8 mouse cellular contexts compared by ENCODE assay signal in the genomic region with DNA sequence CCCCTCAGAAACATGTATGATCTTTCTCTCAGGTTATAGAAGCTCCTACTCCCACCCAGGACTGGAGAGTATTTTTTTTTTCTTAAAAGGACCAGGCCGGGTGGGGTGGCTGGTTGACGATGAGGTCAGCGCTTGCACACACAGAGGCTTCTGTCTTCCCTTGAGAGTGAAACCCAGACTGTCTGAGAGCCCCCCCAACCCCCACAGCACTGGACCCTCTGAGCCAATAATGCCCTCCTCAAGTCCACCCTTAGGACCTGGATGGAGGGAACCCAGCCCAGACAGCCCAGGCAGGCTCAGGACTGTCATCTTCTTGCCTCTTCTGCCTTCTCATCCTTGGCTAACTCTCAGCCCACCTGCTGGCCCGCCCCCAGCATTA. TPM values are rescaled to one million over a fixed set of nuclear protein-coding genes. Genes with fewer than 3 reads are reported as not detected.
A peak's percentile ranks its signal among the peaks of the same experiment; 100 is the strongest.
DNase-seq lines count a peak whose midpoint lies in the region; ATAC-seq and TF ChIP-seq lines count a peak whose summit lies in the region.

No protein-coding gene starts in this region.

- peak overlapping the region; percentile 99 for H3K27ac ChIP-seq in lung, embryonic 14.5 days (ENCODE audit: low read depth)
- peak overlapping the region; percentile 42; the same call in 1 of the 2 replicates for H3K27ac ChIP-seq in limb, embryonic 11.5 days (replicated peaks; ENCODE audit: low read depth, low read length)
- peak overlapping the region; percentile 87 for H3K27ac ChIP-seq in olfactory bulb, adult 2 months (ENCODE audit: insufficient read depth, low read depth, low read length)

- TF ChIP-seq POLR2A in olfactory bulb, adult 2 months (IDR thresholded peaks at IDR 0.05; ENCODE audit: insufficient read depth, low read depth, low read length) = no peak

- peak overlapping the region; percentile 95 for H3K9ac ChIP-seq in lung, embryonic 14.5 days
- peak overlapping the region; percentile 45 for H3K9ac ChIP-seq in limb, embryonic 11.5 days (ENCODE audit: low read length)

- peak overlapping the region; percentile 98 for H3K4me3 ChIP-seq in lung, embryonic 14.5 days (ENCODE audit: low read depth, low read length)
- H3K4me3 ChIP-seq in limb, embryonic 11.5 days (ENCODE audit: low read depth, low read length) = peak overlapping the region; percentile 99; the same call in 1 of the 2 replicates
- peak overlapping the region; percentile 87 for H3K4me3 ChIP-seq in olfactory bulb, adult 2 months (ENCODE audit: insufficient read depth, low read depth, low read length)

- peak; percentile 29 for DNase-seq in lung, embryonic 14.5 days
- no peak for DNase-seq in lung, postnatal 25 days (ENCODE audit: low spot score)
- peak; percentile 54 for DNase-seq in fibroblast of lung, adult 2 months (ENCODE audit: low read depth)
- no peak for DNase-seq in limb, embryonic 11.5 days (ENCODE audit: low spot score)
- no peak for DNase-seq in frontal cortex, postnatal 14 days (ENCODE audit: low spot score in 2 of 2)
- no peak for DNase-seq in layer of hippocampus, postnatal 10 days (ENCODE audit: low spot score in 2 of 2)
- DNase-seq in cerebellum, adult 8-10 months = no peak

- H3K4me2 ChIP-seq in lung, embryonic 14.5 days = peak overlapping the region; percentile 99
- H3K4me2 ChIP-seq in limb, embryonic 11.5 days (ENCODE audit: low read depth, severe bottlenecking) = peak overlapping the region; percentile 83

- no peaks in the 10 kb centered on the region for H3K9me3 ChIP-seq in lung, embryonic 14.5 days (ENCODE audit: low read depth, low read length)
- no peaks in the 10 kb centered on the region for H3K9me3 ChIP-seq in limb, embryonic 11.5 days (ENCODE audit: control insufficient read depth, low read length)

- no peaks in the 10 kb centered on the region for H3K27me3 ChIP-seq in lung, embryonic 14.5 days (ENCODE audit: insufficient read depth, low read length)
- H3K27me3 ChIP-seq in limb, embryonic 11.5 days (ENCODE audit: control insufficient read depth, insufficient read depth, low read length) = no peaks in the 10 kb centered on the region

- 35% methylated on average over 4 of the region's 4 CpGs for WGBS in lung, embryonic 14.5 days
- WGBS in limb, embryonic 11.5 days = 77% methylated on average over 4 of the region's 4 CpGs
- WGBS in olfactory bulb, adult 2 months = 2% methylated on average over 4 of the region's 4 CpGs

- ATAC-seq in lung, embryonic 14.5 days (ENCODE audit: insufficient read depth) = no peak
- ATAC-seq in limb, embryonic 11.5 days (ENCODE audit: insufficient number of reproducible peaks, low FRiP score, low TSS enrichment, low read depth) = no peak

- peaks cover 40% of the 10 kb centered on the region for H3K36me3 ChIP-seq in lung, embryonic 14.5 days (ENCODE audit: insufficient read depth)
- H3K36me3 ChIP-seq in limb, embryonic 11.5 days (ENCODE audit: control insufficient read depth, insufficient read depth, low read length) = peaks cover 11% of the 10 kb centered on the region

- H3K4me1 ChIP-seq in lung, embryonic 14.5 days (ENCODE audit: insufficient read depth) = peaks cover 20% of the 10 kb centered on the region
- H3K4me1 ChIP-seq in limb, embryonic 11.5 days (ENCODE audit: control insufficient read depth, insufficient read depth, low read length) = peaks cover 26% of the 10 kb centered on the region
- peaks cover 55% of the 10 kb centered on the region for H3K4me1 ChIP-seq in olfactory bulb, adult 2 months (ENCODE audit: control insufficient read depth, insufficient read depth, low read length)

- no peak for TF ChIP-seq CTCF in lung, embryonic 14.5 days (IDR thresholded peaks at IDR 0.05; ENCODE audit: low read depth)
- TF ChIP-seq CTCF in olfactory bulb, adult 2 months (IDR thresholded peaks at IDR 0.05; ENCODE audit: insufficient read depth, low read depth, low read length) = no peak

RNA-seq across cellular contexts. Expression of a gene that starts 3.8 kb away (rescaled TPM):
- polyA plus RNA-seq in lung, embryonic 14.5 days (2014; fragmentation: Nextera tagmentation; extraction: Ambion mirVana) = 24.5 and 26.6 TPM in 2 replicates
- polyA plus RNA-seq in limb, embryonic 11.5 days (2014; fragmentation: Nextera tagmentation; extraction: Ambion mirVana) = 25.6 and 28.6 TPM in 2 replicates
- polyA plus RNA-seq in olfactory bulb, adult 2 months (2012; ENCODE audit: insufficient read depth, insufficient read length, low replicate concordance, missing spikeins) = not detected in 2 replicates
- 10 to 100 TPM; 38.1 to 39.5 TPM for total RNA-seq in layer of hippocampus, postnatal 10 days (2021)

RNA-seq across cellular contexts. Expression of a gene that starts 9.1 kb away (rescaled TPM):
- polyA plus RNA-seq in lung, embryonic 14.5 days (2014; fragmentation: Nextera tagmentation; extraction: Ambion mirVana) = 14.6 and 14.9 TPM in 2 replicates
- polyA plus RNA-seq in limb, embryonic 11.5 days (2014; fragmentation: Nextera tagmentation; extraction: Ambion mirVana) = 15.8 and 17.3 TPM in 2 replicates
- not detected in 2 replicates for polyA plus RNA-seq in olfactory bulb, adult 2 months (2012; ENCODE audit: insufficient read depth, insufficient read length, low replicate concordance, missing spikeins)
- 100 to 1,000 TPM; 162 to 187 TPM for total RNA-seq in layer of hippocampus, postnatal 10 days (2021)

RNA-seq across cellular contexts. Expression of a gene that starts 20.8 kb away (rescaled TPM):
- polyA plus RNA-seq in lung, embryonic 14.5 days (2014; fragmentation: Nextera tagmentation; extraction: Ambion mirVana) = 31.1 and 39.1 TPM in 2 replicates
- polyA plus RNA-seq in limb, embryonic 11.5 days (2014; fragmentation: Nextera tagmentation; extraction: Ambion mirVana) = 32.5 and 34.2 TPM in 2 replicates
- polyA plus RNA-seq in olfactory bulb, adult 2 months (2012; ENCODE audit: insufficient read depth, insufficient read length, low replicate concordance, missing spikeins) = 41.9 TPM in 1 of 2 replicates, not detected in the other
- total RNA-seq in layer of hippocampus, postnatal 10 days (2021) = 100 to 1,000 TPM; 234 to 267 TPM

RNA-seq across cellular contexts. Expression of a gene that starts 25.5 kb away (rescaled TPM):
- 3.5 and 3.8 TPM in 2 replicates for polyA plus RNA-seq in lung, embryonic 14.5 days (2014; fragmentation: Nextera tagmentation; extraction: Ambion mirVana)
- polyA plus RNA-seq in limb, embryonic 11.5 days (2014; fragmentation: Nextera tagmentation; extraction: Ambion mirVana) = 3.2 and 3.4 TPM in 2 replicates
- not detected in 2 replicates for polyA plus RNA-seq in olfactory bulb, adult 2 months (2012; ENCODE audit: insufficient read depth, insufficient read length, low replicate concordance, missing spikeins)
- total RNA-seq in layer of hippocampus, postnatal 10 days (2021) = 1 to 10 TPM; 7.2 to 8.4 TPM

RNA-seq across cellular contexts. Expression of a gene that starts 26.3 kb away (rescaled TPM):
- 5.2 and 6.7 TPM in 2 replicates for polyA plus RNA-seq in lung, embryonic 14.5 days (2014; fragmentation: Nextera tagmentation; extraction: Ambion mirVana)
- 9.9 and 11.0 TPM in 2 replicates for polyA plus RNA-seq in limb, embryonic 11.5 days (2014; fragmentation: Nextera tagmentation; extraction: Ambion mirVana)
- polyA plus RNA-seq in olfactory bulb, adult 2 months (2012; ENCODE audit: insufficient read depth, insufficient read length, low replicate concordance, missing spikeins) = not detected in 2 replicates
- 10 to 100 TPM; 22.2 to 26.3 TPM for total RNA-seq in layer of hippocampus, postnatal 10 days (2021)

Comparison
In these comparisons a context has a peak if more than half of its experiments do, and no peak if none do; other contexts are left out.
1. DNase-seq: peak in lung, embryonic 14.5 days (single experiment) and fibroblast of lung, adult 2 months (single experiment); none in lung, postnatal 25 days (single experiment), limb, embryonic 11.5 days (single experiment), frontal cortex, postnatal 14 days (0 of 2), layer of hippocampus, postnatal 10 days (0 of 2) and cerebellum, adult 8-10 months (single experiment).
2. H3K27ac ChIP-seq: peak in every context shown above with its lines; median percentile 99 in lung, embryonic 14.5 days; 87 in olfactory bulb, adult 2 months; 42 in limb, embryonic 11.5 days.
3. RNA of a gene that starts 3.8 kb away (polyA plus RNA-seq): 25.6 to 28.6 TPM in limb, embryonic 11.5 days and 24.5 to 26.6 TPM in lung, embryonic 14.5 days; not detected in olfactory bulb, adult 2 months; every median in the first group is over 10 times any median in the second.
4. Peak in every context shown above with its lines, with median percentiles within 50 percentile points of each other: H3K4me3 ChIP-seq.